Mouse (Mus musculus) cerebellum, postnatal 4 days (tissue): ENCODE results near the gene Pax1.

Experiments used
- DNase-seq, 2 experiments: peaks; one replicate each; pipeline ENCODE4 v3.0.0; 2022; ENCODE audit warnings: low spot score in 2 of 2, mixed read lengths in 1 of 2

The Pax1 gene

GRCm38 (mm10) chr2:147361581-147361980 is at the start of gene Pax1:
TSS of gene Pax1 (plus strand) at chr2:147361925.
- no peak for DNase-seq

GRCm38 (mm10) chr2:147321036-147321435 is 40.7 kb upstream of the Pax1 start:
- DNase-seq = peak in 1 of 2 experiments; percentile 23

GRCm38 (mm10) chr2:147325178-147325577 is 36.5 kb upstream of the Pax1 start:
- no peak for DNase-seq

GRCm38 (mm10) chr2:147332731-147333130 is 29.0 kb upstream of the Pax1 start:
- no peak for DNase-seq

- DNase-seq = peak in 1 of 2 experiments; percentile 60
These were observed 23.0 kb upstream of the Pax1 start for GRCm38 (mm10) chr2:147338729-147339128.

- DNase-seq = no peak
These were observed 21.9 kb upstream of the Pax1 start for GRCm38 (mm10) chr2:147339796-147340195.

GRCm38 (mm10) chr2:147342198-147342597 is 19.5 kb upstream of the Pax1 start:
- no peak for DNase-seq

GRCm38 (mm10) chr2:147359716-147360115 is 2.0 kb upstream of the Pax1 start:
- DNase-seq = no peak

- no peak for DNase-seq
These were observed 1.3 kb upstream of the Pax1 start for GRCm38 (mm10) chr2:147360401-147360800.

GRCm38 (mm10) chr2:147360856-147361255 is 869 bp upstream of the Pax1 start:
- no peak for DNase-seq

GRCm38 (mm10) chr2:147362316-147362715 is 591 bp downstream of the Pax1 start:
- peak in 1 of 2 experiments; percentile 44 for DNase-seq

- DNase-seq = no peak
These were observed 1.8 kb downstream of the Pax1 start for GRCm38 (mm10) chr2:147363401-147364130.

GRCm38 (mm10) chr2:147364198-147364597 is 2.5 kb downstream of the Pax1 start:
- no peak for DNase-seq

GRCm38 (mm10) chr2:147364982-147365907 is 3.5 kb downstream of the Pax1 start:
- DNase-seq = no peak

GRCm38 (mm10) chr2:147365908-147366630 is 4.3 kb downstream of the Pax1 start:
- no peak for DNase-seq

GRCm38 (mm10) chr2:147367246-147367820 is 5.6 kb downstream of the Pax1 start:
- DNase-seq = no peak

- DNase-seq = no peak
These were observed 6.3 kb downstream of the Pax1 start for GRCm38 (mm10) chr2:147367911-147368591.

GRCm38 (mm10) chr2:147369561-147369960 is 7.8 kb downstream of the Pax1 start:
- no peak for DNase-seq

- DNase-seq = no peak
These were observed 8.4 kb downstream of the Pax1 start for GRCm38 (mm10) chr2:147370091-147370490.

- DNase-seq = no peak
These were observed 9.6 kb downstream of the Pax1 start for GRCm38 (mm10) chr2:147371289-147371688.

- DNase-seq = no peak
These were observed 10.1 kb downstream of the Pax1 start for GRCm38 (mm10) chr2:147371840-147372239.
